In the genomic region with DNA sequence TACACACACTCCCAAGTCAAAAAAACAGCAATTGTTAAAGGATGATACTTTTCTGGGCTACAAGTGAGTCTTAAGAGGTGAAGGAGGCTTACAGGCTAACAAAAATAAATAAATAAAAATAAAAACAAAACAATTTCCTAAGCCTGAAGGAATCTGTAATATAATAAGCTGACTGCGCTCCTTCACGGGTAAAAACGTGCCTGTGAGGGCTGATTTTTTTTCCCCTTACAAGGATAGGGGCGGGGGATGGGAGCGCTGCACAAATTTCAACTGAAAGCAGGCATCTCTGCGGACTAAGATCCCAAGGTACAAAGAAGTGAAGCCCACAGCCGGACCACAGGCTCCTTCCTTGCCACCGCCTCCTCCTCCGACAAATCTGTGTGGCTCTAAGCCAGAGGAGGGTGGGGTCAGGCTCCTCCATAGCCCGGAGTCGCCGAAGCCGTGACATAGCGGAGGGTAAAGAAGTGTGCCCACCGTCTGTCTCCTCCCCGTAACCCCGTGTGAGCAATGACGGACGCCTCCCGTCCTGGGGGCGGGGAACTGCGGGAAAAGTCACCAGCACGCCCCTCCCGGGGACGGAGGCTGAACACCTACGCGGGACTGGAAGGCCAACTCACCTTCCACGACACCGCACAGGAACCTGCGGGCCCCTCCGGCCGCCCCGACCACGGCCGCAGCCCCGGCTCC, we compare ENCODE assay signal across 8 mouse cellular contexts. TPM values are rescaled to one million over a fixed set of nuclear protein-coding genes. Genes with fewer than 3 reads are reported as not detected.
DNase-seq lines count a peak whose midpoint lies in the region; ATAC-seq and TF ChIP-seq lines count a peak whose summit lies in the region.

No protein-coding gene starts in this region.

- no peak for TF ChIP-seq EP300 in liver, postnatal 0 days (IDR thresholded peaks at IDR 0.05; ENCODE audit: low read depth)

- peak overlapping the region; percentile 99 for H3K27ac ChIP-seq in ES-E14 (ENCODE audit: insufficient read depth, low read depth, low read length, poor library complexity, severe bottlenecking)
- peak overlapping the region; percentile 99 for H3K27ac ChIP-seq in forebrain, embryonic 14.5 days (ENCODE audit: low read depth, low read length)
- H3K27ac ChIP-seq in liver, postnatal 0 days (ENCODE audit: low read depth) = peak overlapping the region; percentile 96
- peak overlapping the region; percentile 99 for H3K27ac ChIP-seq in neural tube, embryonic 15.5 days (replicated peaks)

- peak overlapping the region; percentile 55 for H3K4me2 ChIP-seq in forebrain, embryonic 14.5 days (ENCODE audit: low read length)
- H3K4me2 ChIP-seq in liver, postnatal 0 days (ENCODE audit: low read depth, low read length) = peak overlapping the region; percentile 90
- peak overlapping the region; percentile 67 for H3K4me2 ChIP-seq in neural tube, embryonic 15.5 days

- no peaks in the 10 kb centered on the region for H3K27me3 ChIP-seq in forebrain, embryonic 14.5 days (replicated peaks; ENCODE audit: control insufficient read depth, insufficient read depth, low read length)
- no peaks in the 10 kb centered on the region for H3K27me3 ChIP-seq in liver, postnatal 0 days (ENCODE audit: insufficient read depth, low read length)
- H3K27me3 ChIP-seq in neural tube, embryonic 15.5 days (replicated peaks) = no peaks in the 10 kb centered on the region

- peaks cover 20% of the 10 kb centered on the region for H3K36me3 ChIP-seq in ES-E14 (ENCODE audit: control insufficient read depth, insufficient read depth, low read length, poor library complexity, severe bottlenecking)
- H3K36me3 ChIP-seq in forebrain, embryonic 14.5 days (ENCODE audit: control insufficient read depth, insufficient read depth, low read length) = peaks cover 34% of the 10 kb centered on the region
- peaks cover 39% of the 10 kb centered on the region for H3K36me3 ChIP-seq in liver, postnatal 0 days (replicated peaks; ENCODE audit: insufficient read depth, low read length)
- H3K36me3 ChIP-seq in neural tube, embryonic 15.5 days = peaks cover 17% of the 10 kb centered on the region; the same call in 1 of the 2 replicates

- no peaks in the 10 kb centered on the region for H3K9me3 ChIP-seq in ES-E14 (ENCODE audit: control insufficient read depth, insufficient read depth, low read depth, low read length)
- H3K9me3 ChIP-seq in forebrain, embryonic 14.5 days (replicated peaks; ENCODE audit: control insufficient read depth, low read length) = no peaks in the 10 kb centered on the region
- no peaks in the 10 kb centered on the region for H3K9me3 ChIP-seq in liver, postnatal 0 days (ENCODE audit: low read length)
- no peaks in the 10 kb centered on the region for H3K9me3 ChIP-seq in neural tube, embryonic 15.5 days (replicated peaks)

- under 1% methylated on average over 36 of the region's 36 CpGs for whole genome bisulfite sequencing in forebrain, embryonic 14.5 days
- WGBS in liver, postnatal 0 days (ENCODE audit: insufficient replicate concordance) = under 1% methylated on average over 36 of the region's 36 CpGs
- under 1% methylated on average over 36 of the region's 36 CpGs for WGBS in neural tube, embryonic 15.5 days

- H3K4me3 ChIP-seq in ES-E14 (ENCODE audit: insufficient read depth in 1 of 2, low read depth in 1 of 2, low read length in 2 of 2, poor library complexity in 1 of 2, severe bottlenecking in 1 of 2) = peak overlapping the region; percentile 70 to 99
- peak overlapping the region; percentile 100 for H3K4me3 ChIP-seq in forebrain, embryonic 14.5 days (ENCODE audit: low read depth, low read length)
- peak overlapping the region; percentile 94 for H3K4me3 ChIP-seq in liver, postnatal 0 days (ENCODE audit: low read depth, low read length)
- H3K4me3 ChIP-seq in neural tube, embryonic 15.5 days (replicated peaks) = peak overlapping the region; percentile 98

- intact Hi-C loops in heart, postnatal 25 days (cut with DNase I) = loop anchor here (2.0 kb wide), 1 partner anchor 34 kb away; a partner anchor contains a TSS

- peak; percentile 38; the same call in 1 of the 2 replicates for ATAC-seq in cerebellum, adult (ENCODE audit: insufficient number of reproducible peaks, low FRiP score, low TSS enrichment)
- peak; percentile 21 for ATAC-seq in forebrain, embryonic 14.5 days
- ATAC-seq in liver, postnatal 0 days = peak; percentile 28
- peak; percentile 58 for ATAC-seq in neural tube, embryonic 15.5 days (ENCODE audit: low FRiP score)

- H3K9ac ChIP-seq in ES-E14 (ENCODE audit: insufficient read depth, low read depth, low read length, poor library complexity, severe bottlenecking) = peak overlapping the region; percentile 100
- peak overlapping the region; percentile 98 for H3K9ac ChIP-seq in forebrain, embryonic 14.5 days (ENCODE audit: low read length)
- peak overlapping the region; percentile 84 for H3K9ac ChIP-seq in liver, postnatal 0 days (replicated peaks)
- H3K9ac ChIP-seq in neural tube, embryonic 15.5 days (replicated peaks) = peak overlapping the region; percentile 98

- TF ChIP-seq CTCF in liver, postnatal 0 days (IDR thresholded peaks at IDR 0.05; ENCODE audit: low read depth) = no peak

- peaks cover 0 to 6% of the 10 kb centered on the region in 2 experiments; a peak in 2 of 4 replicates for H3K4me1 ChIP-seq in ES-E14 (ENCODE audit: control insufficient read depth in 2 of 2, insufficient read depth in 2 of 2, low read length in 2 of 2, poor library complexity in 1 of 2)
- peaks cover 21% of the 10 kb centered on the region for H3K4me1 ChIP-seq in forebrain, embryonic 14.5 days (ENCODE audit: control insufficient read depth, insufficient read depth, low read length)
- peaks cover 28% of the 10 kb centered on the region for H3K4me1 ChIP-seq in liver, postnatal 0 days (ENCODE audit: insufficient read depth)
- peaks cover 44% of the 10 kb centered on the region for H3K4me1 ChIP-seq in neural tube, embryonic 15.5 days

- peak; percentile 56 for DNase-seq in ES-E14 (ENCODE audit: low read depth, low spot score)
- peak; percentile 70 for DNase-seq in forebrain, embryonic 14.5 days (ENCODE audit: low spot score)
- DNase-seq in heart, postnatal 25 days (ENCODE audit: low spot score) = peak; percentile 59
- peak; percentile 58 for DNase-seq in layer of hippocampus, adult 11-12 months (ENCODE audit: low spot score)
- DNase-seq in liver, postnatal 0 days = peak; percentile 85
- peak; percentile 81 for DNase-seq in testis, postnatal 14 days (ENCODE audit: low spot score)

- in situ Hi-C loops in ES-E14 (cut with MboI; ENCODE audit: low sequenced_read_pairs in 2 of 2, unreplicated experiment in 2 of 2) = no loop called here

TF ChIP-seq in ES-E14, 5 proteins besides CTCF, POLR2A, EP300 and RAD21:
- TF ChIP-seq HCFC1 (IDR thresholded peaks at IDR 0.05; ENCODE audit: borderline replicate concordance, insufficient read depth, low read length) (no peak), MAFK (IDR thresholded peaks at IDR 0.05; ENCODE audit: insufficient read depth, low read depth, low read length) (no peak), CHD2 (IDR thresholded peaks at IDR 0.05; ENCODE audit: low read depth, low read length) (no peak), ZC3H11A (IDR thresholded peaks at IDR 0.05; ENCODE audit: borderline replicate concordance, low read depth, low read length) (no peak), ZNF384 (IDR thresholded peaks at IDR 0.05; ENCODE audit: low read depth, low read length) (no peak)

RNA-seq across cellular contexts. Expression of a gene that starts 1.2 kb away (rescaled TPM):
- 86.7 and 94.7 TPM in 2 replicates for total RNA-seq in ES-E14 (2012; rRNA removed)
- 70.2 and 77.0 TPM in 2 replicates for polyA plus RNA-seq in forebrain, embryonic 14.5 days (2014; fragmentation: Nextera tagmentation; extraction: Ambion mirVana)
- total RNA-seq in heart, postnatal 25 days (2021) = 10 to 100 TPM; 61.6 to 71.0 TPM
- polyA plus RNA-seq in liver, postnatal 0 days (2015; fragmentation: Nextera tagmentation; extraction: Ambion mirVana) = 10.3 and 10.8 TPM in 2 replicates
- polyA plus RNA-seq in neural tube, embryonic 15.5 days (2015; fragmentation: Nextera tagmentation; extraction: Ambion mirVana) = 64.6 and 71.2 TPM in 2 replicates

RNA-seq across cellular contexts. Expression of a gene that starts 33.1 kb away (rescaled TPM):
- 142 and 166 TPM in 2 replicates for total RNA-seq in ES-E14 (2012; rRNA removed)
- 11.7 and 12.7 TPM in 2 replicates for polyA plus RNA-seq in forebrain, embryonic 14.5 days (2014; fragmentation: Nextera tagmentation; extraction: Ambion mirVana)
- total RNA-seq in heart, postnatal 25 days (2021) = 10 to 100 TPM; 16.9 TPM
- polyA plus RNA-seq in liver, postnatal 0 days (2015; fragmentation: Nextera tagmentation; extraction: Ambion mirVana) = 6.3 and 6.5 TPM in 2 replicates
- polyA plus RNA-seq in neural tube, embryonic 15.5 days (2015; fragmentation: Nextera tagmentation; extraction: Ambion mirVana) = 7.1 and 9.1 TPM in 2 replicates

RNA-seq across cellular contexts. Expression of a gene that starts 33.4 kb away (rescaled TPM):
- total RNA-seq in ES-E14 (2012; rRNA removed) = 0.85 and 3.4 TPM in 2 replicates
- polyA plus RNA-seq in forebrain, embryonic 14.5 days (2014; fragmentation: Nextera tagmentation; extraction: Ambion mirVana) = 4.6 and 6.8 TPM in 2 replicates
- 100 to 1,000 TPM; 205 to 217 TPM for total RNA-seq in heart, postnatal 25 days (2021)
- polyA plus RNA-seq in liver, postnatal 0 days (2015; fragmentation: Nextera tagmentation; extraction: Ambion mirVana) = 0.59 and 0.71 TPM in 2 replicates
- polyA plus RNA-seq in neural tube, embryonic 15.5 days (2015; fragmentation: Nextera tagmentation; extraction: Ambion mirVana) = 19.1 and 19.4 TPM in 2 replicates

RNA-seq across cellular contexts. Expression of a gene that starts 39.7 kb away (rescaled TPM):
- 1.1 and 1.5 TPM in 2 replicates for total RNA-seq in ES-E14 (2012; rRNA removed)
- polyA plus RNA-seq in forebrain, embryonic 14.5 days (2014; fragmentation: Nextera tagmentation; extraction: Ambion mirVana) = 0.88 and 2.4 TPM in 2 replicates
- not detected for total RNA-seq in heart, postnatal 25 days (2021)
- not detected in 2 replicates for polyA plus RNA-seq in liver, postnatal 0 days (2015; fragmentation: Nextera tagmentation; extraction: Ambion mirVana)
- polyA plus RNA-seq in neural tube, embryonic 15.5 days (2015; fragmentation: Nextera tagmentation; extraction: Ambion mirVana) = 0.13 and 0.31 TPM in 2 replicates

Comparison
In these comparisons a context has a peak if more than half of its experiments do, and no peak if none do; other contexts are left out.
1. Peak in every context shown above with its lines: DNase-seq, ATAC-seq, H3K4me3 ChIP-seq and H3K27ac ChIP-seq.